Mouse (Mus musculus) fat pad, adult 2 months (tissue): ENCODE measurements around the gene Hsd3b5.
"Not testable (repeated sequence)": the region's sequence is repeated elsewhere in the genome, so short reads cannot be mapped to it uniquely, and the experiment has no call there.

Experiments
- DNase-seq: peaks from one replicate; pipeline ENCODE4 v3.0.0-alpha.2; 2011; ENCODE audit warnings: low read depth, low spot score; ENCODE audit errors: extremely low read depth

Gene Hsd3b5

DNA sequence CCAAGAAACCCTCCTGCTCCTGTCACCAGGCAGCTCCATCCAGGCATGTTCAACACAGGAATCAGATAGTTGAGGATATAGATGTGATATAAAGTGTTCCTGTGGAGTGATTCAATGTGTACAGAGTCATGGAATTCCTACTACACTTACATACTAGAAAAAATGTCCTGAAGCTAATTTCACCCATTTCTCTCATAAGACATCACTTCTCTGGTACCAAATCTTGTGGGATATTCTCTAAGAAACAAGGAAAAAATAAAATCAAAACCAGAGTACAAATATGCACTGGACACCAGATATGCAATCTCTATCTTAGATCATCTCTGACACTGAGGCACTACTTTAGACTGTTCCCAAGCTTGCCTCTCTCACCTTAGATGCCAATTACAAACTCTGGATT lies at the start of gene Hsd3b5:
TSS of gene Hsd3b5 (minus strand) at position 101 of the 400 bp plus-strand sequence.
- DNase-seq = no peak

DNA sequence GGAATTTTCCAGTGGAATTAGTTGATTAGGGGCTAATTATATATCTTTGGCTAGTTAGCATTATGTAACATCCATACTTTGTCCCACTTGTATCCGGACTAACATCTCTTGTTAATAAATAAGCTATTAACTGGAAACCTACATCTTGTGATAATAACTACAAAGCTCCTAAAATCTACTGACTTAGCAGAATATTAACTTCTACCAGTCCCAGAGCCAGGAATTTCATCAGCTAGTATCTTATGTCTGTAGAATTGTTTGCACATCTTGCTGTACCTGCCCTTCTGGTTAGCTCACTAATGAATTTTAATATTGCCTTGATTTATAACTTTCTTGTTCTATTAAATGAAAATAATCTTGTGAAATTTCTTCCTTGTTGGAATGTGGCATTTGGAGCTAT lies 5.1 kb upstream of the Hsd3b5 start:
- no peak for DNase-seq

DNA sequence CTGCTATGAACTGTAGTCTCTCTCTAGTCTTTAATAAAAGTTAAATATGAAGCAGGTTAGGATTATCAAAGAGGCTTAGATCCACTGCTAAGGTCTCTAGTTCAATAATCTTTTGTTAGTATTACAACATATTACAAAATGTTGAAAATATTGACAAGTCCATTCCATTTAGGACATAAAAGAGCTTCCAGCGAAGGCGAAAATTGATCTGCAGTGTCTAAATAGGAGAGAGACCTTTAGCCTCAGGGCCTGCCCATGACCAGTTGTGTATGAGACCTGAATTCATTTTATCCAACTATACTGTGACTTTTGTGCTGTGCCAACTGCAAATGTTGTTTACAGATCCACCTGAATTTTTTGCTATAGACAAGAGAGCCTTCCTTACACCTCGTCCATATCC lies 419 bp downstream of the Hsd3b5 start:
- no peak for DNase-seq

DNA sequence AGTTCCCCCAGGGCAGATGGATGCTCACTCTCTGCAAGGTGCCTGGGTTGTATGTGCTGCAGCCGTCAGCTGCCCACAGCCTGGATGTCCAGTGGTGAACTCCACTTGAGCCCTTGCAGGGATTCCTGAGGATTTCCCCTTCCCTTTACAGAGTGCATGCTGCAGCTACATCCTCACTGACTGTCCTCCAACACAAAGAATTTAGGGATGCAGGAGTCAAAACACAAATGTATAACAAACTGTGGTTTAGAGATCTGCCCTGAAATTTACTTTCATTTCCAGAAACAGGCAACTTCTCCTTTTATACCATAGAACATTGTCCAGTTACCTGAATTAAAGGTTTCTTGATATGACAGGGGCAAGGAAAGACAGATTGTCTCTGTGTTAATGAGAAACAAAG lies 13.3 kb downstream of the Hsd3b5 start:
- DNase-seq = not testable (repeated sequence)

DNA sequence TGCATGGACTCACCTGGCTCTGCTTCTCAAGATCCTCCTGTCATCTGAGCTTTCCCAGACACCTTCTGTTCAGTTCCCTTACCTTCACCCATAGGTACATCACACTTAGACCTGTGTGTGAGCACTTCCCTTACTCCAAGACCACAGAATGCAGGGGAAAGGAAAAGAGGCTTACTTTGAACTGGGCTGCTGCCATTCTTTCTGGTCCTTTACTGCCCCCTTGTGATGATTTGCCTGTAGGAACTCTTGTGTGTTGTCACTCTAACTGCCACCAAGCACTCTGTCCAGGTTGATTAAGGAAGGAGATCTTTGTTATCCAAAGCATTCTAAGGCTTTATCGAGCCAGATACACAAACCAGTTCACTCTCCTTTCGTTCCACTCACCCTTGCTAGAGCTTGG lies 13.8 kb downstream of the Hsd3b5 start:
- DNase-seq = not testable (repeated sequence)

DNA sequence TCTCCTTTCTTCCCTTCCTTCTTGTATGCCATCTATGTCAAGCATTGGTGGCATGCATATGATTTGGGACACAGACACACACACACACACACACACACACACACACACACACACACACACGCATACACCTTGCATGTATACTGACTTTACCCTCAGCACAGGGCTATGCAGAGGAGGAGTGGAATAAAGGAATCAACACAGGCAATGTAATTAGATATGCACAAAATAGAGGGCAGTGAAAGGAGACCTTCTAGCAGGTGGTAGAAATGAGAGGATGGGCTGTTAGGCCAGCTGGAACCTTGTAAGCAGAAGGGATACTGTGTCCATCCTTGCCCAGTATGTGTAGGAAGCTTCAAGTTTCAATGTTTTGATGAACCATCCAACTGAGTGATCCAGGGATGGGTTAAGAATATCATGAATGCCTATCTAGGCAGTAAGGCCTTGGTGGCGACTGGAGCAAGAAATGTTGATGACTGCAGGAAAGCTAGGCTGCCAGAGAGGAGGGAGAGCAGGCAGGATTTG lies 15.6 kb downstream of the Hsd3b5 start:
- not testable (repeated sequence) for DNase-seq

DNA sequence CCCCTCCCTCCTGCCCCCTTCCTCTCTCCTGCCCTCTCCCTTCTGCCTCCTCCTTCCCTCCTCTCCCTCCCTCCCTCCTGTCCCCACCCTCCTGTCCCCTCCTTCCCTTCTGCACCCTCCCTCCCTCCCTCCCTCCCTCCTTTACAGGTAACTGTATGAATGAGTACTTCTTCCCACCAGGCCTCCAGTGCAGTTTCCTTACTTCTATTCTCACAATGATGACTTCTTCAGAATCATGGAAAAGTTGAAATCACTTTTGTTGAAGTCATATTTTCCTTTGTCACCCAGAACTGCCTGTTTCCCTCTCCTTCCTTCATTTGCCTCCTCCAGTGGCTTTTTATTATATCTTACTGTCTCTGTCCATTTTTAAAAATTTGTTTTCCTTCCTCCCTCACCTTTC lies 16.1 kb downstream of the Hsd3b5 start:
- no peak for DNase-seq

DNA sequence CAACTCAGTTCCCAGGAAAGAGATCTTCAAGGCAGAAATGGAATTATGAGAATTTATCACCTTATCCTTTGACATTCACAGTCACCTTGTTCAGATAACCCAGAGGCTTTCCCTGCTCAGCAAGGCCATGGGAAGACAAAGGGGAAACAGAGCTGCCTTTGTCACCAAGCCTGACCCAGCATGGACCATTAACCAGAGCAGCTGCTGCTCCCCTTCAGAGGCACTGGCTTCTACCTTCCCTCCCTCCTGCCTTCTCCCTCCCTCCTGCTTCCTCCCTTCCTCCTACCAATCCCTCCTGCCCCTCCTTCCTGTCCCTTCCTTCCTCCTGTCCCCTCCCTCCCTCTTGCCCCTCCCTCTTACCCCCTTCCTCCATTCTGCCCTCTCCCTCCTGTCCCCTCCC lies 16.5 kb downstream of the Hsd3b5 start:
- DNase-seq = not testable (repeated sequence)

DNA sequence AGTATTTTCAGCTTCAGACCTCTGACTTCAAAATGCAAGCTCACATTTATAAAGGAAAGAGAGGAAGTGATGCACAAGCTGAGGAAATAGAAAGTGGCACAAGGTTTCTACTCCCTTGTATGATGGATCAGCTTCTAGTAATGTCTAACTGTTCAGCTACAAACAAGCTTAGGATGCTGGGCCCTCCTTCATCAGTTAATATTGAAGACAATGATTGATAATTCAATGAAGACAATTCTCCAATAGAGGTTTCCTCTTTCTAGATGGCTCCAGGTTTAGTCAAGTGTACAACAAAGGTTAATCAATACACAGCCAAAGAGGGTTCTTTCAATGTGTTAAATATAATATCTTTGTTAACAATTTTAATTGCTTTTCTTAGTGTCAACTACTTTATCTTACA lies 41.3 kb downstream of the Hsd3b5 start, which contains the start of gene Gm10681:
TSS of gene Gm10681 (minus strand) at position 101 of the 400 bp plus-strand sequence.
- no peak for DNase-seq

DNA sequence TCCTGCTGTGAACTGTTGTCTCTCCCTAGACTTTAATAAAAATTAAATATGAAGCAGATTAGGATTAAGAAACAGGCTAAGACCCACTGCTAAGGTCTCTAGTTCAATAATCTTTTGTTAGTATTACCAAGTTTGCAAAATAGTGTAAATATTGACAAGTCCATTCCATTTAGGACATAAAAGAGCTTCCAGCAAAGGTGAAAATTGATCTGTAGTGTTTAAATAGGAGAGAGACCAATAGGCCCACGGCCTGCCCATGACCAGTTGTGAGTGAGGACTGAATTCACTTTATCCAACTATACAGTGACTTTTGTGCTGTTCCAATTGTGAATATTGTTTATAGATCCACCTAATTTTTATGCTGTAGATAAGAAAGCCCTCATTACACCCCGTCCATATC lies 42.3 kb downstream of the Hsd3b5 start:
- DNase-seq = no peak

DNA sequence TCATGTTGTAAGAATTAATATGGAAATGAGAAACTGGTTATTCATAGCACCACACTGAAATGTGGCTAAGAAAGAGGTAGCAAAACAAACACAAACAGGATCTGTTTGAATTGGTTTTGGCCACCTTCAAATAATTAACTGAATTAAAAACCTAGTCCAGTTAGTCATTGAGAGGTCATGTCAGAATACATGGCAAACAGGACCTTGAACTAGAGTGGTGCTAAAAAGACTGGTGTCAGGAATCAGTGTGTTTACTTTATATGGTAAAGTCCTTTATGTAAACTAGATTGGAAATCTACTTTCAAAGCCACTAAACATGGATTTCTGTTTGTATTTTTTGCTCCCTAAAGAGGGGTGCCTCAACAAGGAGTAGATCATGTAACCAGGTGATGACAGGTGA lies 47.4 kb downstream of the Hsd3b5 start:
- DNase-seq = not testable (repeated sequence)

DNA sequence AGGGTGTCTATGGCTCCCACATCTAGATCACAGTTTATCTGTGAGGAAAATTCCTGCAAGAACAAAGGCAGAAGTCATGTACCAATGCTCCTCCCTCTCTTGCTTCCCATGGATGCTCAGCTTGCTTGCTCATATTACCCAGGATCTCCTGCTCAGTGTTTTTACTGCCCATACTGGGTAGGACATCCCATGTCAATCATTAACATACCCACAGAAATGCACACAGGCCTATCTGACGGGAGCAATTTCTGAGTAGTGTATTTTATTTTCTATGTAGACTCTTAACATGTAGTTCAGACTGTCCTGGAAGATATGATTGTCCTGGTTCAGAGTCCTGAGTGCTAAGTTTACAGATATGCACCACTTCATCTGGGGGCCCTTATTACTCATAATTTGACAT lies 47.9 kb downstream of the Hsd3b5 start:
- not testable (repeated sequence) for DNase-seq

DNA sequence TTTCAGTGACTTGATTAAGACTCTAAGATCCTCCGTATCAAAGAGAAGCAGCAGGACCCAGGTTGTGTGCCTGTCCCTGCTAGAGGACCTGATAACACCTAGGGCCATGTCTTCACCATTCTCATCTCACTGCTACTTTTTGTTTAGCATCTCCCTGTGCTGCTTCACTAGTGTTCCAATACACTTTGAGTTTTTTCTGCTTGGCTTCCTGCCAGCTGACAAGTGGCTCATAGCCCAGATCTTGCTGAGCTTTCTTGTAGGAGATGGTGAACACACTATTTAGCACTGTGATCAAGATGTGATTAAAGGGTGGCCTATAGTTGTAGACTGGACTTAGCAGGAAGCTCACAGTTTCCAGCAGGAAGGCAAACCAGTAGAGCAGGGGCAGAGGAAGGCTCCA lies 49.0 kb downstream of the Hsd3b5 start:
- not testable (repeated sequence) for DNase-seq
